Mouse (Mus musculus) gonadal fat pad, adult 2 months (tissue): ENCODE measurements around the gene Pdzrn3. TPM values are rescaled to one million over a fixed set of nuclear protein-coding genes. Genes with fewer than 3 reads are reported as not detected.

Experiments used
- DNase-seq: peaks from one replicate; pipeline ENCODE4 v3.0.0-alpha.2; 2012; ENCODE audit warnings: low read depth
- polyA plus RNA-seq: library from polyadenylated mRNA; depleted of rRNA; stranded (reverse); fragments of >200 nt; gene quantifications from 2 replicates; pipeline ENCODE4 v1.2.3, GENCODE M21; 2012

Pdzrn3 gene
- polyA plus RNA-seq, 1 experiment: 18.1 TPM

GRCm38 (mm10) chr6:101372982-101373381, 4.7 kb downstream of the Pdzrn3 start:
- no peak for DNase-seq

- no peak for DNase-seq
Observed at GRCm38 (mm10) chr6:101366809-101367602, 10.7 kb downstream of the Pdzrn3 start.

- no peak for DNase-seq
Observed at GRCm38 (mm10) chr6:101365795-101366194, 11.9 kb downstream of the Pdzrn3 start.

GRCm38 (mm10) chr6:101363904-101364303, 13.8 kb downstream of the Pdzrn3 start:
- DNase-seq: no peak

- DNase-seq: no peak
Observed at GRCm38 (mm10) chr6:101362728-101363127, 15.0 kb downstream of the Pdzrn3 start.

GRCm38 (mm10) chr6:101362268-101362667, 15.4 kb downstream of the Pdzrn3 start:
- DNase-seq: no peak

GRCm38 (mm10) chr6:101360211-101360737, 17.4 kb downstream of the Pdzrn3 start:
- no peak for DNase-seq

- no peak for DNase-seq
Observed at GRCm38 (mm10) chr6:101359646-101360045, 18.1 kb downstream of the Pdzrn3 start.

- no peak for DNase-seq
Observed at GRCm38 (mm10) chr6:101354887-101355286, 22.8 kb downstream of the Pdzrn3 start.

- DNase-seq: no peak
Observed at GRCm38 (mm10) chr6:101354230-101354881, 23.3 kb downstream of the Pdzrn3 start.

GRCm38 (mm10) chr6:101353701-101354100, 24.0 kb downstream of the Pdzrn3 start:
- DNase-seq: no peak

GRCm38 (mm10) chr6:101352626-101353025, 25.1 kb downstream of the Pdzrn3 start:
- DNase-seq: no peak

GRCm38 (mm10) chr6:101351100-101351499, 26.6 kb downstream of the Pdzrn3 start:
- DNase-seq: peak; percentile 17

GRCm38 (mm10) chr6:101350414-101350973, 27.2 kb downstream of the Pdzrn3 start:
- DNase-seq: no peak

GRCm38 (mm10) chr6:101348496-101348895, 29.2 kb downstream of the Pdzrn3 start:
- DNase-seq: no peak

- no peak for DNase-seq
Observed at GRCm38 (mm10) chr6:101340051-101340450, 37.6 kb downstream of the Pdzrn3 start.

GRCm38 (mm10) chr6:101337842-101338528, 39.7 kb downstream of the Pdzrn3 start:
- no peak for DNase-seq

- DNase-seq: no peak
Observed at GRCm38 (mm10) chr6:101336660-101337059, 41.0 kb downstream of the Pdzrn3 start.

- DNase-seq: no peak
Observed at GRCm38 (mm10) chr6:101335744-101336143, 42.0 kb downstream of the Pdzrn3 start.

GRCm38 (mm10) chr6:101334495-101334894, 43.2 kb downstream of the Pdzrn3 start:
- DNase-seq: no peak

GRCm38 (mm10) chr6:101330392-101330791, 47.3 kb downstream of the Pdzrn3 start:
- no peak for DNase-seq

- no peak for DNase-seq
Observed at GRCm38 (mm10) chr6:101329499-101329898, 48.2 kb downstream of the Pdzrn3 start.
